Mouse (Mus musculus): Measurements from ENCODE around the gene Iffo2.

DNA sequence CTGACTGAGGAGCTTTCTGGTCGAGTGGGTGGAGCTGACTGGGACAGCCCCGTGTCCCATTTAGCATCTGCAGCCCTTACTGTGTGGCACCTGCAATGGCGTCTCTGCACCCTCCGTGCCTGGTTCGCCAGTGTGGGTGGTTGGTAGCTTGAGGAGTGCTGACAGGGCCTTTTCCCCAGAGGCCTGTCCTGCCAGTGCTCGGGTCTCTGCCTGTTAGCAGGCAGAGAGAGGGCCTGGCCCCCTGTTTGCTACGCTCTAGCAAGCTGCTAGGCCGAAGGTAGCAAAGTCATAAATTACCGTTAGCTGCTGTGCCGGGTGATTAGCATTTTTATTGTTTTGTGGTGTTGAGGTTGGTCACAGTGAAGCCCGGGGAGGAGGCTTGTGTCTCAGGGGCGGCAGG, 109.5 kb downstream of the Iffo2 start:
- TF ChIP-seq BHLHE40 (IDR thresholded peaks at IDR 0.05; ENCODE audit: low read depth, low read length) (peak; percentile 72), POLR2A (IDR thresholded peaks at IDR 0.05; ENCODE audit: low read depth, low read length) (no peak), JUN (IDR thresholded peaks at IDR 0.05; ENCODE audit: insufficient read depth, low read depth, low read length) (no peak), EP300 (IDR thresholded peaks at IDR 0.05; ENCODE audit: low read length) (peak; percentile 8; the same call in 1 of the 2 replicates)
